Mouse (Mus musculus): ENCODE data around the gene Hspa1a.
A peak's percentile ranks its signal among the peaks of the same experiment; 100 is the strongest.
"Not testable (repeated sequence)": the region's sequence is repeated elsewhere in the genome, so short reads cannot be mapped to it uniquely, and the experiment has no call there.

The Hspa1a gene

DNA sequence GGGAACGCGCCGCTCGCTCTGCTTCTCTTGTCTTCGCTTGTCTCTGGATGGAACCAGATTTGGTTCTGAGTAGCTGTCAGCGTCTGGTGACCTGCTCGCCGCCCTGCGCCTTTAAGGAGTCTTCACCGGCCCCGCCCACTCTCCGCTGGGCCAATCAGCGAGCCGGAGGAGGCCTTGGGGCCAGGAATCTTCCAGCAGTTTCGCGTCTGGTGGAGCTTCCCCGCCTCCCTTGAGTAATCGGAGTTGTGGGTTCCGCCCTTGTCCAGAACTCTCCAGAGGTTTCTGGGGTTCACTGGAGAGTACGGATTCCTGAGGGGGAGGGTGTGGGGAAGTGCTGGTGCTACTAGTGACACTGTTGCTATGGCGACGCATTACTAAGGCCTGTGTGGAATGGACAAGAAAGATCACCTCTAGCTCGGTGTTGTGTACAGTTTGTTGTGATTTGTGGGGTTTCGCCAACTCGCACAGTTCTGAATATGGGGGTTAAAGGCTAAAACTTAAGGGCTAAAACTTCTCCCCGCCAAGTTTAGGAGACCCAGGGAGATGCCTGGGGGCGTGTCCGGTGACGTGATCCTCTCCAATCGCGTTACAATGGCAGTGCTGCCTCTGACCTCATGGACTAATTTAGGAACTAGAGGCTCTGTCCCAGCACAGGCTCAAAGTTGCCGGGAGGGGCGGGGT lies at the start of gene Hspa1a, which contains the start of gene Hspa1l:
Gene Hspa1a, minus strand, starts transcription at position 88 of the 681 bp plus-strand sequence.
Gene Hspa1l, plus strand, starts transcription at position 635 of the 681 bp plus-strand sequence.
- DNase-seq (ENCODE audit: low read depth, low spot score): not testable (repeated sequence)

DNA sequence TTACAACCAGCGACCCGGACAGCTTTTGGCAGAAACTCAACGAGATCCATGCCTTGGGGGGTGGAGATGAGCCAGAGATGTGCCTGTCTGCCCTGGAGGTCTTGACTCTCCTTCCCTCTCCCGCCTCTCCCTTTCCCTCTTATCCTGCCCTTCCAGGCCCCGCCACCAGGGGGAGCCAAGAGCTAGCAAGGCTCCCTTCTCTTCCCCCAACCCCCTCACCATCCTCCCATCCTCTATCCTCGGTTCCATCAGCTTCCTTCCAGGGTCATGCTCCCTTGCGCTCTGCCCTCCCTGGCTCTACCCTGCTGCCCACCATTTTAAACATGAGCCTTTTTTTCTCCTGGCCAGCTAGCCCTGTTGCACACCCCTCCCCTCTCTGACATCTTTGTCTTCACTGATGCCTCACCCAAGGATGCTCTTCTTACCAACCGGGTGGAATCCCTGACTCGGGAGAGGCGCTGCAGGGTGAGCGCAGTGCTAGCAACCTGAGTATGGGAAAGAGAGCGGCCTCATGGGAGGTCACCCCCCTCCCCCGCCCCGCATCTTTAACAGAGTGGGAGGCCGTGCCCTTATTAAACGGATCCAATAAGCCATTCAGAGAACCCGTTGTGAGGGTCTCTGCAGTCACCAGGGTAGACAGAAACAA lies 49.3 kb upstream of the Hspa1a start:
- peak; percentile 92 for DNase-seq (ENCODE audit: low read depth, low spot score)

DNA sequence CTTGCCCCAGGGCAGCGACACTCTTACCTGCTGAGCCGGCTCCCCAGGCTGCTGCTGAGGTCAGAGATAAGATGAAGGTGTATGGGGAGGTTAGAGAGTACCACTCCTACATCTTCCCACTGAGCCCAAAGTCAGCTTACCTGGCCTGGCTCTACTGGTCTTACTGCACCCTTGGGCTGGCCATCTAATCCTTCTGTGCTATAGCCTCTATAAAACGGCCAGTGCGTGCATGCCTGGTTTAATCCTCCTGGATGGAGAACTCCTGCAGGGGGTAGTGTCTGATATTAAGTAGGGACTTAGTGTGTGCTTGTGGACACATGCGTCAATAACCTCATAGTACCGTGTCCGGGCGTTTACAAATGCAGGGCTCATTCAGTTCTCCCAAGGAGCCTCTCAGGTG lies 48.6 kb upstream of the Hspa1a start:
- no peak for DNase-seq (ENCODE audit: low read depth, low spot score)

GRCm38 (mm10) chr17:35019894-35020293 lies 47.9 kb upstream of the Hspa1a start:
- DNase-seq (ENCODE audit: low read depth, low spot score): no peak

DNA sequence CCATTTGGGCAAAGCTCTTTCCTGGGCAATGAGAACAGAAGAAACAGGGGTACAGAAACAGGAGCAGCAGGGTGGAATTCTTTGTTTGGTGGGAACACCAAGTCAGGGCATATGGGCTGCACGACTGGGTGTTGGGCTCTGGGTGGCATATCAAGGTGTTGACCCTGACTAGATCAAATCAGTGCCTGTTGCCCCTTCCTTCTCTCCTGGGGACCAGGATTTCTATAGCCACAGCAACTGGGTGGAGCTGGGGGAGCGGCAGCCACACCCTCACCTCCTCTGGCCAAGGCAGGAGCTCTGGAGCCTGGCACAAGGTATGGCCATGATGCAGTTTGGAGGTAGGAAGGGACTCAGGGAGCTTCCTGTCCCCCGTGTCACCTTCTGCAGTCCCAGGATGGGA lies 46.2 kb upstream of the Hspa1a start:
- no peak for DNase-seq (ENCODE audit: low read depth, low spot score)

DNA sequence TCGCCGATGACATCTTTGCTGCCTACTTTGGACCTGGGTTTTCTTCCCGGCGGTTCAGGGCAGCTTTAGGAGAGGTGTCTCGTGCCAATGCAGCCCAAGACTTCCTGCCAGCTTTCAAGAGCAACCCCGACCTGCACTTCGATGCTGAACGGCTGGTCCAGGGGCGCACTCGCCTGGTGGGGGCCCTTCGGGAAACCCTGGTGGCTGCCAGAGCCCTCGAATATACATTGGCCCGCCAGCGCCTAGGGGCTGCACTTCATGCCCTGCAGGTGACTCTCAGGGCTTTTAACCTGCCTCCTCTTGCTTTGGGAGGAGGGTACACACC lies 45.7 kb upstream of the Hspa1a start:
- DNase-seq (ENCODE audit: low read depth, low spot score): no peak

DNA sequence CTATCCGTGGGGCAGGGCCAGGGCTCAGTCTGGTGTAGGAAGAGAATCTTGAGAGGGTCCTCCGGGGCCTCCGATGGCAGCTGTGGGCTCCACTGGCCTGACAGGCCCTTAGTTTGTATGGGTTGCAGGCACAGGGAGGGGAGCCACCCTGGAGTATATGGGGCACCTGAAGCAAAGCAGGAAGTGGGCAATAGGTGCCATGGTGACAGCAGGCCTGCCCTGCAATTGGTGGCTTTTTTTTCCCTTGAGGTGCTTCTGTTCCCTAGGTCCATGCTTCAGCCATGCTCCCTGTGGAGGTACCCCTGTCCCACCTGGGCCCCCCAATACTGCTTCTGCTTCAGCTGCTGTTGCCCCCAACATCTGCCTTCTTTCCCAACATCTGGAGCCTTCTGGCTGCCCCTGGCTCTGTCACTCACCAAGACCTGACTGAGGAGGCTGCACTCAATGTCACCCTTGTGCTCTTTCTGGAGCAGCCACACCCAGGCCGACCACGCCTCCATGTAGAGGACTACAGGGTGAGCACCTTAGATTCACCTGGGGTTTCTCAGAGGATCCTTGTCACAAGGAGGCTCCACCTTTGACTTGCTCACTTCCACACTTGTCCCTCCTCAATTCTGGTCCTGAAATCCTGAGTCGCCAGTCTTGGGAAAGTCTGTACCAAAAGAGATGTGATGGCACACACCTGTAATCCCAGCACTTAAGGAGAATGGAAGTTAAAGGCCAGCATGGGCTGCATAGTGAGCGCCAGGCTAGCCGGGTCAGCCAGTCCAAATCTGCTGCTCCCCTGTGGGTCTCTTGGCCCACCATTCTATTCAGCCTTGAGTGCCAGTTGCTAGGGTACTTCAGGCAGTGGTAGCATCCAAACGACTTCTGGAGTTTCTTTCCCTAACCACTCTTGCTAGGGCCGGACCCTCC lies 45.1 kb upstream of the Hspa1a start:
- no peak for DNase-seq (ENCODE audit: low read depth, low spot score)

GRCm38 (mm10) chr17:35016376-35016775 lies 44.4 kb upstream of the Hspa1a start, which contains the start of gene Vwa7:
TSS of gene Vwa7 (plus strand) at chr17:35016579.
- DNase-seq (ENCODE audit: low read depth, low spot score): peak; percentile 63

DNA sequence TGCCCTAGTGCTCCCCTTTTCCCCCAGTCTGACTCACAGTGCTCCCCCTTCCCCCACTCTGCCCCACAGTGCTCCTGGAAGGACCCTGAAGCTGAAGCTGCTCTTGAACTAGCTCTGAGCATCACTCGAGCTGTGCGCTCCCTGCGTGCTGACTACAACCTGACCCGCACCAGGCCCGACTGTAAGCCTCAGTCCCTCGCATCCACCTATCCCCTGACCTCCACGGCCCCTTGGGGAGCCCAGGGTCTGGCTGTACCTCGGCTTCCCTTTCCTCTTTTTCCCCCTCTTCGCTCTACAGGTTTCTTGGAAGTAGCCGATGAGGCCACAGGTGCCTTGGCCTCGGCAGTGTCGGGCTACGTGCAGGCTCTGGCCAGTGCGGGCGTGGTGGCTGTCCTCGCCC lies 43.3 kb upstream of the Hspa1a start:
- DNase-seq (ENCODE audit: low read depth, low spot score): no peak

DNA sequence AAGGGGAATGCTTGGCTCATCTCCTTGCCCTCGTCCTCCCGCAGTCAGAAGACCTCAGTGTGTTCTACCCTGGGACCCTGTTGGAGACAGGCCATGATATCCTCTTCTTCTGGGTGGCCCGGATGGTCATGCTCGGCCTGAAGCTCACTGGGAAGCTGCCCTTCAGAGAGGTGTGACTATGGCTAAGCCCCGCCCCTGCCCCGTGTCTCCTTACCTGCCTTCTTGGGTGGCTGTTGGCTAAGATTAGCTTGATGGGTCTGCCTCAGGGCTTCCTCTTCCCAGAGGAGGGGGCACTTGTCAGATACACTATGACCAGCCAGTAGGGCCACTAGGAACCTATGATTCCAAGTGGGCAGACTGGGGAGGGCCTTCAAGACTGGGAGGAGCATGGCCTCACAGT lies 41.3 kb upstream of the Hspa1a start:
- no peak for DNase-seq (ENCODE audit: low read depth, low spot score)

GRCm38 (mm10) chr17:35012430-35012829 lies 40.5 kb upstream of the Hspa1a start:
- no peak for DNase-seq (ENCODE audit: low read depth, low spot score)

DNA sequence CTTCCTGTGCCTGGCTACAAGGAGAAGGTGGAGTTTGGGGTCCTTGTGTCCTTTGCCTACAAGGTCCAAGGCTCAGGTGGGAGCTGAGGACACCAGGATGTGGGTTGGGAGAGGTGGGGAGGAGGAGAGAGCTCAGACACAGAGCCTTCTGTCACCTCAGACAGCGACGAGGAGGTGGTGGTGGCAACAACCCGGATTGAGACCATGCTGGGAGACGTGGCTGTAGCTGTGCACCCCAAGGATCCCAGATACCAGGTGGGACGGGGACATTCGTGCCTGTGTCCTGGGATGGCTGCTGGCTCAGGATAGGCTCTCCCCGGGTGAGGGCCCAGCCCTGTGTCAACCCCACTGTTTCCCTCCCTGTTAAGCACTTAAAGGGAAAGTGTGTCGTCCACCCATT lies 39.5 kb upstream of the Hspa1a start:
- DNase-seq (ENCODE audit: low read depth, low spot score): no peak

GRCm38 (mm10) chr17:35009586-35009985 lies 37.6 kb upstream of the Hspa1a start:
- no peak for DNase-seq (ENCODE audit: low read depth, low spot score)

DNA sequence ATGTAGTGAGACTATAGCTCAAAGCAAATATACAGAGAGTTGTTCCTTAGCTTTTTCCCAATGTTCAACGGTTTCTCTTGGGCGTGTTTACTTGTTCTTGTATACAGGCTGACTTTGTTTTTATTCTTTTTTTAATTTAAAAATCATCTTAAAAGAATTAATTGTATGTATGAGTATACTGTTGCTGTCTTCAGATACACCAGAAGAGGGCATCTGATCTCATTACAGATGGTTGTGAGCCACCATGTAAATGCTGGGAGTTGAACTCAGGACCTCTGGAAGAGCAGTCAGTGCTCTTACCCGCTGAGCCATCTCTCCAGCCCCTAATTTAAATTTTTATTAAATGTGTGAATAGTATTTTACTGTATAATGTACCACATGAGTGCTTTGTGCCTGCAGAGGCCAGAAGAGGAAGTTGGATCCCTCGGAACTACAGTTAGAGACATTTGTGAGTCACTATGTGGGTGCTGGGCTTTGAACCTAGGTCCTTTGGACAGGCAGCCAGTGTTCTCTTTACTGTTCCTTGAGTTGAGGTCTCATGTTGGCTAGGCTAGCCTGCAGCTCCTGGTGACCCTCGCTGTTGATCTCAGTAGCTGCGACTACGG lies 35.5 kb upstream of the Hspa1a start:
- DNase-seq (ENCODE audit: low read depth, low spot score): no peak

- not testable (repeated sequence) for DNase-seq (ENCODE audit: low read depth, low spot score)
These were observed 33.9 kb upstream of the Hspa1a start for GRCm38 (mm10) chr17:35005902-35006301.

DNA sequence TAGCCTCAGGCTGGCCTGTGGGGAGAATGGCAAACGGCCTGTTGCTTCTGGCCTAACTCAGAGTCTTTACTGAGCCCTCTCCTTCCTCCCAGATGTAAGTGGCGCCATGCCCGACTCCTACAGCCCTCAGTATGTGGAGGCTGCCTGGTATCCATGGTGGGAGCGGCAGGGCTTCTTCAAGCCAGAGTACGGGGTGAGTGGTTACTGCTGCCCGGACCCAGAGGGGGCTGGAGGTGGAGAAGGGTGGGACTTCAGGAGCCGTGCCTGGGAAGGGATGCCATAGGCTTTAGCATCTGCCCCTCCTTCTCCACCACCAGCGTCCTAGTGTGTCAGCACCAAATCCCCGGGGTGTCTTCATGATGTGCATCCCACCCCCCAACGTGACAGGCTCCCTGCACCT lies 33.2 kb upstream of the Hspa1a start:
- DNase-seq (ENCODE audit: low read depth, low spot score): no peak

DNA sequence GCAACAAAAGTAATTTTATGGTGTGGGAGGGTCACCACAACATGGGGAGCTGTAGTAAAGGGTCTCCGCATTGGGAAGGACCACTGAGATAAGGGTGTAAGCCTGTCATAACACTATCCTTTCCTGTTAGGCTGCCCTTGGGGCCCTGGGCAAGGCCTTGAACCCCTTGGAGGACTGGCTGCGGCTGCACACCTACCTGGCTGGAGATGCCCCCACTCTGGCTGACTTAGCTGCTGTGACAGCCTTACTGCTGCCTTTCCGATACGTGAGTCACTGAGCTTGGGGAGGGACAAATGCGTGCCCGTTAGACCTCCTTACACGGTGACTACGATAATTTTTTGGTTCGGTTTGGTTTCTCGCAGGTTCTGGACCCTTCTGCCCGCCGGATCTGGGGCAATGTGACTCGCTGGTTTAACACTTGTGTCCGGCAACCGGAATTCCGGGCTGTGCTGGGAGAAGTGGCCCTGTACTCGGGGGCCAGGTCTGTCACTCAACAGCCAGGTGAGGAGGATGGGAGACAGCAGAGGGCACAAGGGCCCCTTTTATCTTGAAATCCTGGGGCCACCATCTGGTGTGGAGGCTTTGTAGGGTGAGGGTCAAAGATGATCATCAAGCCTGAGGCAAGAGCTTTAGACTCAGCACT lies 32.2 kb upstream of the Hspa1a start:
- DNase-seq (ENCODE audit: low read depth, low spot score): no peak

- no peak for DNase-seq (ENCODE audit: low read depth, low spot score)
These were observed 31.3 kb upstream of the Hspa1a start for GRCm38 (mm10) chr17:35003022-35003838.

DNA sequence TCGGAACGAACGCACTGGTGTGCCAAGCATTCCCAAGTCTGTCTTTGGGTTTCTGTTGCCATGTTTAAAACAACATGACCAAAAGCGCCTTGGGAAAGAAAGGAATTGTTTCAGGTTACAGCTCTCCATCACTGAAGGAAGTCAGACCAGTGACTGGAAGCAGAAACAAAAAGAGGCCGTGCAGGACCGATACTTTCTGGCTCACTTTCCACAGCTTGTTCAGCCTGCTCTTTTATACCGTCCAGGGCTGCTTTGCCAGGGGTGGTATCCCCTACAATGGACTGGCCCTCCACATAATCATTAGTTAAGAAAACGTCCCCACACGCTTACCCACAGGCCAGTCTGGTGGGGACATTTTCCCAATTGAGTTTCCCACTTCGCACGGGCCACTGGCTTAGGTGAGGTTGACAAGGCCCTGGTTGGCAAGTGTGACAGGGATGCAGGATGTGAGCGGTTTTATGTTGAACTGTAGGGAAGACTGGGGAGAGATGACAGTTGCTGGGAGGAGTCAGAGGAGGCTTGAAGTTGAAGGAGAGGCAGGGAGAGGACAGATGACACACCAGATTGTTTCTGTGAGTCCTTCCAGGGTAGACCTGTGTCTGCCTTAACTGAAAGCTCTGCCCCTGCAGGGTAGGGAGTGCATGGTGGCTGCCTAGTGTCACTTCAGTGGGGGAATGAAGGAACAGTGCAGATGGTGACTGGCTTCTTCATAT lies 30.4 kb upstream of the Hspa1a start:
- peak; percentile 72 for DNase-seq (ENCODE audit: low read depth, low spot score)
